Mouse (Mus musculus): Measurements from ENCODE around the gene Arhgap25. TPM values are rescaled to one million over a fixed set of nuclear protein-coding genes. Genes with fewer than 3 reads are reported as not detected.
"Not testable (repeated sequence)": the region's sequence is repeated elsewhere in the genome, so short reads cannot be mapped to it uniquely, and the experiment has no call there.

Arhgap25 gene
- polyA plus RNA-seq, 1 experiment from 2014 or later = 2.2 TPM

DNA sequence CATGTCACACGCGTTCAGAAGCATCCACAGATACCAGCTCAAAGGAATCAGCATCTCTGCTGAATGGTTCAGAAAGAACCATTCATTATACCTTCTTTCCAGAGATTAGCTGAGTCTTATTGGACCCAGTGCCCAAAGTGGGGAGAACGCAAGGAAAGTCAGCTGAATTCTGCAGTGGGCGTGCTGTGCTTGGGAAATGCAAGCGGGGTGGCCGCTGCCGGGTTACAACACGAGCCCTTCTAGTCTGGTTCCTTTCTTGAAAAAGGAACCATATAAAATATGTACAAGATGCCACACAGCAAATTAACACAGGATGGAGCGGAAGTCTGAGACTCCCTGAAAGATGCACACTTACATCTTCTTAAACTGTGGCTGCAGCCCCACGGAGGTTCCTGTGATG is 7.9 kb downstream of the Arhgap25 start:
- Histone ChIP-seq H3K4me2 (ENCODE audit: low read length) (no peak overlapping the region), H3K27me3 (replicated peaks; ENCODE audit: control insufficient read depth, insufficient read depth, low read length) (no peaks in the 10 kb centered on the region), H3K36me3 (ENCODE audit: control insufficient read depth, insufficient read depth, low read length) (no peaks in the 10 kb centered on the region), H3K4me3 (ENCODE audit: low read length) (no peak overlapping the region), H3K27ac (ENCODE audit: low read depth, low read length) (no peak overlapping the region), H3K9ac (ENCODE audit: low read depth, low read length) (no peak overlapping the region), H3K4me1 (ENCODE audit: control insufficient read depth, insufficient read depth, low read depth, low read length) (no peaks in the 10 kb centered on the region), H3K9me3 (ENCODE audit: control insufficient read depth, low read length) (no peaks in the 10 kb centered on the region)
- ATAC-seq = no peak
- WGBS = 88% methylated on average over 10 of the region's 10 CpGs

DNA sequence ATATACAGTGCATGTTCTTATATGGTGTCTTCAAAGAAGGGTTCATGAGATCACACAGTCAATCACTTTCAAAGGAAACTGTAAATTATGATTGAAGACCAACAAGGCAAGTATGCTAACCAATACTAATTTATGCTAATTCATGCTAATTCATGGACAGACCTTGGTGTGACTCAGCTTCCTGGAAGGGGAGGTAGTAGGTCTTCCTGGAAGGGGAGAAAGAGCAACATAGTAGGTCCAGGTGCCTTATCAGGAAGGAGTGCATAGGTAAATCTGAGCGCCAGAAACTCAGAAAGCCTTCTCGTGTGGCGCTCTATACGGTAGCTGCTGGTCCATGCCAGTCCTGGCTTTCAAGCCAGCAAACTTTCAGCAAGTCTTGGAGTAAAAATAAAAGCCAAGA is 8.8 kb downstream of the Arhgap25 start:
- Histone ChIP-seq H3K9ac (ENCODE audit: low read depth, low read length) (no peak overlapping the region), H3K9me3 (ENCODE audit: control insufficient read depth, low read length) (no peaks in the 10 kb centered on the region), H3K27me3 (replicated peaks; ENCODE audit: control insufficient read depth, insufficient read depth, low read length) (no peaks in the 10 kb centered on the region), H3K4me2 (ENCODE audit: low read length) (no peak overlapping the region), H3K4me3 (ENCODE audit: low read length) (no peak overlapping the region), H3K4me1 (ENCODE audit: control insufficient read depth, insufficient read depth, low read depth, low read length) (no peaks in the 10 kb centered on the region), H3K36me3 (ENCODE audit: control insufficient read depth, insufficient read depth, low read length) (no peaks in the 10 kb centered on the region), H3K27ac (ENCODE audit: low read depth, low read length) (no peak overlapping the region)
- no peak for ATAC-seq
- WGBS = 95% methylated on average over 4 of the region's 4 CpGs

DNA sequence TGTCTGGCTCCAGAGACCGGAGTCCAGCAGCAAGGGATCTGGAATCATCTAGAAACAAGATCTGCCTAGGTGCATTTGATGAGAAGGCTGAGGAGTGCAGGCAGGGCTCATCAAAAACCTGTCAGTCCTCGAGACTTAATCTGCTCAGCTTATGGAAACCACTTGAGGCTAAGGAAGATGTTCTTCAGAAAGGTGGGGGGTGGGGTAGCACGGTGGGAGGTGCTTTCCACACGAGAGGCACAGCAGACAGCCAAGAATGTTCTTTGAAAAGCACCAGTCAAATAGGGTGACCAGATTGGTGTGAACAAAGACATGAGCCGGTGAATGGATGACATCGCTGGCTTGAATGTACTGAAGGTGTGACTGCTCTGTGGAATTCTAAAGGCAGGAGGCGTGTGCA is 9.3 kb downstream of the Arhgap25 start:
- Histone ChIP-seq H3K4me1 (ENCODE audit: control insufficient read depth, insufficient read depth, low read depth, low read length) (no peaks in the 10 kb centered on the region), H3K4me2 (ENCODE audit: low read length) (no peak overlapping the region), H3K27ac (ENCODE audit: low read depth, low read length) (no peak overlapping the region), H3K4me3 (ENCODE audit: low read length) (no peak overlapping the region), H3K27me3 (replicated peaks; ENCODE audit: control insufficient read depth, insufficient read depth, low read length) (no peaks in the 10 kb centered on the region), H3K9me3 (ENCODE audit: control insufficient read depth, low read length) (no peaks in the 10 kb centered on the region), H3K9ac (ENCODE audit: low read depth, low read length) (no peak overlapping the region), H3K36me3 (ENCODE audit: control insufficient read depth, insufficient read depth, low read length) (no peaks in the 10 kb centered on the region)
- WGBS = 57% methylated on average over 7 of the region's 7 CpGs
- no peak for ATAC-seq

DNA sequence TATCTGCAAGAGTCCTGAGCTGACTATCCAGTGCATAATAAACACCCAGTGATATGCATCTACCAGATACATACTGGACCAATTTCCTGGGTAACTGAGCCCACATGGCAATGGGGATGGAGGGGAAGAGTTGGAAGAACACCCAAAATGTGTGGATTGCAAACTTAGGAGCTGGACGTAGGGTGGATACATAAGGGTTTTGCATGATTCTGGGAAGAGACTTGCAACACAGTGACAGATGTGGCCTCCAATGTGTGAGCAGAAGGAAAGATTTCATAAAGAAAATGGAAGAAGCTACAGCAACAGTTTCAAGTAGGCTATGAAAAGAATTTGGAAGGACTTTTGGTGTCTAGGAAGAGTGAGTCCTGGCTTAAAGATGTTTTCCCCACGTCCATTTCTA is 10.0 kb downstream of the Arhgap25 start:
- no peak overlapping the region for H3K9ac ChIP-seq (ENCODE audit: low read depth, low read length)
- no peak for ATAC-seq
- 90% methylated on average over 2 of the region's 2 CpGs for WGBS
- H3K4me2 ChIP-seq (ENCODE audit: low read length) = no peak overlapping the region
- H3K4me3 ChIP-seq (ENCODE audit: low read length) = no peak overlapping the region
- H3K9me3 ChIP-seq (ENCODE audit: control insufficient read depth, low read length) = no peaks in the 10 kb centered on the region
- no peaks in the 10 kb centered on the region for H3K4me1 ChIP-seq (ENCODE audit: control insufficient read depth, insufficient read depth, low read depth, low read length)
- no peaks in the 10 kb centered on the region for H3K27me3 ChIP-seq (replicated peaks; ENCODE audit: control insufficient read depth, insufficient read depth, low read length)
- H3K27ac ChIP-seq (ENCODE audit: low read depth, low read length) = no peak overlapping the region
- H3K36me3 ChIP-seq (ENCODE audit: control insufficient read depth, insufficient read depth, low read length) = no peaks in the 10 kb centered on the region

DNA sequence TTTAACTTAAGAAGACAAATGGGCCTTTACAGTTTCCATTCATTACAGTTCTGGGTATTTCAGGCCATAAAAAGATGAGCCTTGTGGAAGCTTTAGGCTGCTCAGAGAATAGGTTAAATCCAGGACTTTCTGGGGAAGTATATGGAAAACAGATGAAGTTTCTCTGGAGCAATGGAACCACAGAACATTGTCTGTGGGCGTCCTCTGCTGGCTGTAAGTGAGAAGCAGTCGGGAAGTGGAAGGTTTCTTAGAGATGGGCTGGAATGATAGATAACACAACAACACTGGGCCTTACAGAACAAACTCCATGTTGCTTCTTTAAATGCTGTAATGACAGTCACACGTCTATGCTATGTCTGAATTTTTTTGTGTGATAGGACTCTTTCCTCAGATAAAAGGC is 10.8 kb downstream of the Arhgap25 start:
- H3K4me3 ChIP-seq (ENCODE audit: low read length) = no peak overlapping the region
- H3K27ac ChIP-seq (ENCODE audit: low read depth, low read length) = no peak overlapping the region
- no peak for ATAC-seq
- H3K4me2 ChIP-seq (ENCODE audit: low read length) = no peak overlapping the region
- 22% methylated on average over 3 of the region's 3 CpGs for WGBS
- H3K4me1 ChIP-seq (ENCODE audit: control insufficient read depth, insufficient read depth, low read depth, low read length) = no peaks in the 10 kb centered on the region
- H3K36me3 ChIP-seq (ENCODE audit: control insufficient read depth, insufficient read depth, low read length) = no peaks in the 10 kb centered on the region
- no peak overlapping the region for H3K9ac ChIP-seq (ENCODE audit: low read depth, low read length)
- no peaks in the 10 kb centered on the region for H3K27me3 ChIP-seq (replicated peaks; ENCODE audit: control insufficient read depth, insufficient read depth, low read length)
- H3K9me3 ChIP-seq (ENCODE audit: control insufficient read depth, low read length) = no peaks in the 10 kb centered on the region

DNA sequence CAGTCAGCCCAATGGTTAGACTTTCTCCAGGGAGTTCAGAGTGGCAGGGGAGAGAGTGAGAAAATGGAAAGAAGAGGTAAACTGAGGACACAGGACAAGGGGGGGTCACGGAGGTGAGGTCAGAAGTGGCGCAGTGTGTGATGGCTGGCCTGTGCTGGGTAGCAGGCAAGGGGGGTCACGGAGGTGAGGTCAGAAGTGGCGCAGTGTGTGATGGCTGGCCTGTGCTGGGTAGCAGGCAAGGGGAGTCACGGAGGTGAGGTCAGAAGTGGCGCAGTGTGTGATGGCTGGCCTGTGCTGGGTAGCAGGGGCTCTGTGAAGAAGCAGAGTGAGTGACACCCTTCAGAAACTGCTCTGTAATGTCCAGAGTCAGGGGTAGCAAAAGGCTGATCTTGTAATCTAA is 11.4 kb downstream of the Arhgap25 start:
- 88% methylated on average over 6 of the region's 6 CpGs for WGBS
- H3K36me3 ChIP-seq (ENCODE audit: control insufficient read depth, insufficient read depth, low read length); H3K27me3 ChIP-seq (replicated peaks; ENCODE audit: control insufficient read depth, insufficient read depth, low read length); H3K4me3 ChIP-seq (ENCODE audit: low read length); H3K4me2 ChIP-seq (ENCODE audit: low read length); H3K27ac ChIP-seq (ENCODE audit: low read depth, low read length); H3K4me1 ChIP-seq (ENCODE audit: control insufficient read depth, insufficient read depth, low read depth, low read length); ATAC-seq; H3K9ac ChIP-seq (ENCODE audit: low read depth, low read length); H3K9me3 ChIP-seq (ENCODE audit: control insufficient read depth, low read length): not testable (repeated sequence)

DNA sequence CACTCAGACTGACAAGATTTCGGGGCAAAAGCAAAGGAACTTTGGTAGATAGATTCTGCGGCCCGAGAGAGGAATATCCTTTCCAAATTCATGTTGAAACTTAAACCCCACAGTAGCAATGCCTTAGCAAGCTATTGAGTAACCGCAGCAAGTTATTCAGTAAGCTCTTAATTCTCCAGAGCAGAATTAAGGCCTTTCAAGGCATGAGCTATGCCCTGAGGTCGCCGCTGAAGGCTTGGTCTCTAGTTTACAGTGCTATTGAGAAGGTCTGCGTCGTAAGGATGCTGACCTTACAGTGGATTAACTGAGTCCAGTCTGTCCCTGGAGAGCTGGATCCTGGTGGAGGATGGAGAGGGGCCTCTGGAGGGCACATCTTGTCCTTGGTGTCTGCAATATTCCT is 12.5 kb downstream of the Arhgap25 start:
- Histone ChIP-seq H3K4me3 (ENCODE audit: low read length) (no peak overlapping the region), H3K4me1 (ENCODE audit: control insufficient read depth, insufficient read depth, low read depth, low read length) (no peaks in the 10 kb centered on the region), H3K9me3 (ENCODE audit: control insufficient read depth, low read length) (no peaks in the 10 kb centered on the region), H3K36me3 (ENCODE audit: control insufficient read depth, insufficient read depth, low read length) (no peaks in the 10 kb centered on the region), H3K27ac (ENCODE audit: low read depth, low read length) (no peak overlapping the region), H3K4me2 (ENCODE audit: low read length) (no peak overlapping the region), H3K27me3 (replicated peaks; ENCODE audit: control insufficient read depth, insufficient read depth, low read length) (no peaks in the 10 kb centered on the region), H3K9ac (ENCODE audit: low read depth, low read length) (no peak overlapping the region)
- ATAC-seq = no peak
- 84% methylated on average over 8 of the region's 8 CpGs for WGBS

DNA sequence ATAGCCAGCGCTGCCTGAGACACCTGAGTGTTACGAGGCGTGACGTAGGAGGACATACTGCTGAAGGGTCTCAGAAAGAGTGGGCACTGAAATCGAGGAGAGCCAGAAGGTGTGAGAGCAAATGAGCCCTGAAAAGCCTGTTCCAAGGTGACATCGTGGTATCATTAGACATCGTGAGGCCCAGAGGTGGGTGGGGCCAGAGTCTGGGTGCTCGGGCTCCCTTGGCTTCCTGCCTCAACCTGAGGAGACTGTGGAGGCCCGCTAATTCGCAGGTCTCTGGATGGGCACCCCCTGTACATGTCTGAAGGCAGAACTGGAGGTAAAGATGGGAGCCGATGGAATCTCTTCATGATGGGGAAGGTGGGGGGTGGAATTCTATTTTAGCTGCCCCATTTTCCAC is 13.2 kb downstream of the Arhgap25 start:
- no peak overlapping the region for H3K9ac ChIP-seq (ENCODE audit: low read depth, low read length)
- H3K4me2 ChIP-seq (ENCODE audit: low read length) = no peak overlapping the region
- WGBS = 92% methylated on average over 11 of the region's 11 CpGs
- H3K9me3 ChIP-seq (ENCODE audit: control insufficient read depth, low read length) = no peaks in the 10 kb centered on the region
- H3K36me3 ChIP-seq (ENCODE audit: control insufficient read depth, insufficient read depth, low read length) = no peaks in the 10 kb centered on the region
- ATAC-seq = no peak
- H3K4me1 ChIP-seq (ENCODE audit: control insufficient read depth, insufficient read depth, low read depth, low read length) = no peaks in the 10 kb centered on the region
- no peak overlapping the region for H3K27ac ChIP-seq (ENCODE audit: low read depth, low read length)
- H3K27me3 ChIP-seq (replicated peaks; ENCODE audit: control insufficient read depth, insufficient read depth, low read length) = no peaks in the 10 kb centered on the region
- no peak overlapping the region for H3K4me3 ChIP-seq (ENCODE audit: low read length)

DNA sequence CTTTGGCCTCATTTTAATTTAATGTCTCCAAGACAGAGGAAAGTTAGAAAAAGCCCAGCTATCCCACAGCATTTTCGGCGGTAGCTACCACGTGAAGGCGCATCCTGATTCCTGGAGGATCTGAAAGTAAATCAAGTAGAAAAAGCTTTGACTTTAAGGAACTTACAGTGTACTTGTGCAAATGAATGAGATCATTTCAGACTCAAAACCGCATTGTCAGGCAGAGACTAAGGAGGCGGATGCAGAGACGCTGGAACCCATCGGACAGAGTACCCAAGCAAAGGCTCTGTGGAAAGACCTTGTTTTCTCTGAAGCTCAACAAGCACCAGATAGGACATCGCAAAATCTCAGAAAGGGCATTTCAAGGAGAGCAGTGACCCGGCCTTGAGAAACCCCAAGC is 14.4 kb downstream of the Arhgap25 start:
- Histone ChIP-seq H3K27ac (ENCODE audit: low read depth, low read length) (no peak overlapping the region), H3K9me3 (ENCODE audit: control insufficient read depth, low read length) (no peaks in the 10 kb centered on the region), H3K36me3 (ENCODE audit: control insufficient read depth, insufficient read depth, low read length) (no peaks in the 10 kb centered on the region), H3K4me2 (ENCODE audit: low read length) (no peak overlapping the region), H3K9ac (ENCODE audit: low read depth, low read length) (no peak overlapping the region), H3K4me1 (ENCODE audit: control insufficient read depth, insufficient read depth, low read depth, low read length) (no peaks in the 10 kb centered on the region), H3K4me3 (ENCODE audit: low read length) (no peak overlapping the region), H3K27me3 (replicated peaks; ENCODE audit: control insufficient read depth, insufficient read depth, low read length) (no peaks in the 10 kb centered on the region)
- ATAC-seq = no peak
- 95% methylated on average over 10 of the region's 10 CpGs for WGBS

DNA sequence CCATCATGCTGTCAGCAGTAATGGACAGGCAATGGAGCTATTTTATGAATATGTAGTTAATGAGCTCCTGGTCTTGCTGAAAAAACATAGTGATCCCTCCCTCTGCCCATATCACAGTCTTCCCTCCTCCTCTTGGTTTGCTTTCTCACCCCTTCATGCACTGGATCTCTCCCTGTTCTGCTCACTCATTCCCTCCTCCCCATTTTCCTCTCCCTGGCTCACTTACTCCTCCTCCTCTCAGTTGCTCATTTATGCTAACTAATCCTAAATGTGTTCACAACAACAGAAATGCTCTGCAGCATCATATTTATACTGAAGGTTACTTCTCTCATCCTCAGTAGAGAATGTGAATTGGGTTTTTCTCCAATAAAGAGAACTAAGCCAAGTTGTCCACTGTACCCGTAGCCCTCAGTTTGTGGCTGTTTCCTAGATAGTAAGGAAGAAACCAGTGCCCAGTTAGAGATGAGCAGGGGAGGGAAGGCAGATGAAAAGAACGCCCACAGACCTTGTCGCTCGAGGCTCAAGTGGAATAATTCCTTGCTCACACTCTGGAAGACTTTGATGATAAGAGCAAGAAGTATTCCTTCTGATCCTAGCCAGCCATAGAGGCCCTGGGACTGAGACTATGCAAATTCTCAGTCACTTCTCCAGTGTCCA is 15.2 kb downstream of the Arhgap25 start:
- no peak for ATAC-seq
- WGBS = 90% methylated on average over 4 of the region's 4 CpGs
- no peaks in the 10 kb centered on the region for H3K4me1 ChIP-seq (ENCODE audit: control insufficient read depth, insufficient read depth, low read depth, low read length)
- no peaks in the 10 kb centered on the region for H3K36me3 ChIP-seq (ENCODE audit: control insufficient read depth, insufficient read depth, low read length)
- no peak overlapping the region for H3K9ac ChIP-seq (ENCODE audit: low read depth, low read length)
- H3K4me3 ChIP-seq (ENCODE audit: low read length) = no peak overlapping the region
- H3K27ac ChIP-seq (ENCODE audit: low read depth, low read length) = no peak overlapping the region
- no peaks in the 10 kb centered on the region for H3K9me3 ChIP-seq (ENCODE audit: control insufficient read depth, low read length)
- no peak overlapping the region for H3K4me2 ChIP-seq (ENCODE audit: low read length)
- H3K27me3 ChIP-seq (replicated peaks; ENCODE audit: control insufficient read depth, insufficient read depth, low read length) = no peaks in the 10 kb centered on the region
